Comparison of ENCODE assay signal across 18 mouse cellular contexts in genomic region chr12:58909826-58910225, GRCm38 (mm10).
"Had no signal": no experiment of that assay in that cellular context is flagged by ENCODE, and none has a peak within 500 bp of the region (broad histone marks: within the 10 kb centered on the region; RNA-seq: fewer than 3 reads in every experiment).

No protein-coding gene starts in this region.

- H3K9ac ChIP-seq: limb, embryonic 13.5 days; liver, embryonic 12.5 days; liver, embryonic 15.5 days; lung, embryonic 15.5 days; midbrain, embryonic 13.5 days had no signal

- H3K9me3 ChIP-seq: limb, embryonic 10.5 days; limb, embryonic 13.5 days; liver, embryonic 12.5 days; liver, embryonic 15.5 days; lung, embryonic 15.5 days; megakaryocyte, embryonic 14.5 days; midbrain, embryonic 10.5 days; midbrain, embryonic 13.5 days had no signal

- ATAC-seq: liver, embryonic 12.5 days; midbrain, embryonic 13.5 days had no signal

- H3K4me2 ChIP-seq: limb, embryonic 13.5 days; liver, embryonic 12.5 days; liver, embryonic 15.5 days; lung, embryonic 15.5 days; midbrain, embryonic 13.5 days had no signal

- H3K27ac ChIP-seq: kidney, postnatal 0 days; layer of hippocampus, adult 2 months; limb, embryonic 10.5 days; limb, embryonic 13.5 days; liver, embryonic 12.5 days; liver, embryonic 15.5 days; lung, embryonic 15.5 days; midbrain, embryonic 10.5 days; midbrain, embryonic 13.5 days had no signal

- H3K4me3 ChIP-seq: layer of hippocampus, adult 2 months; limb, embryonic 10.5 days; limb, embryonic 13.5 days; liver, embryonic 12.5 days; liver, embryonic 15.5 days; lung, embryonic 15.5 days; megakaryocyte, embryonic 14.5 days; midbrain, embryonic 10.5 days; midbrain, embryonic 13.5 days had no signal

- H3K4me1 ChIP-seq: limb, embryonic 10.5 days; limb, embryonic 13.5 days; liver, embryonic 12.5 days; liver, embryonic 15.5 days; lung, embryonic 15.5 days; megakaryocyte, embryonic 14.5 days; midbrain, embryonic 10.5 days; midbrain, embryonic 13.5 days had no signal

- H3K36me3 ChIP-seq: limb, embryonic 10.5 days; limb, embryonic 13.5 days; liver, embryonic 12.5 days; liver, embryonic 15.5 days; lung, embryonic 15.5 days; midbrain, embryonic 10.5 days; midbrain, embryonic 13.5 days had no signal

- DNase-seq: kidney, postnatal 25 days; layer of hippocampus, adult 9-11 months; liver; lung, adult 18-20 months; lung, postnatal 10 days; lung, postnatal 36 days; thymus, adult 18-20 months; thymus, postnatal 4 days had no signal

- H3K27me3 ChIP-seq: limb, embryonic 13.5 days; liver, embryonic 12.5 days; liver, embryonic 15.5 days; lung, embryonic 15.5 days; megakaryocyte, embryonic 14.5 days; midbrain, embryonic 13.5 days had no signal
